In genomic region chr13:29828032-29828431, GRCm38 (mm10) we compare ENCODE assay signal across 23 mouse cellular contexts. TPM values are rescaled to one million over a fixed set of nuclear protein-coding genes. Genes with fewer than 3 reads are reported as not detected.
DNase-seq lines count a peak whose midpoint lies in the region; ATAC-seq lines count a peak whose summit lies in the region.
"Had no signal": no experiment of that assay in that cellular context is flagged by ENCODE, and none has a peak within 500 bp of the region (broad histone marks: within the 10 kb centered on the region; RNA-seq: fewer than 3 reads in every experiment).

No protein-coding gene starts in this region.

- H3K9me3 ChIP-seq in hindbrain, embryonic 10.5 days: no peaks in the 10 kb centered on the region
- H3K9me3 ChIP-seq in hindbrain, embryonic 16.5 days (ENCODE audit: control insufficient read depth, low read length): no peaks in the 10 kb centered on the region
- no peaks in the 10 kb centered on the region for H3K9me3 ChIP-seq in midbrain, embryonic 12.5 days
- no peaks in the 10 kb centered on the region for H3K9me3 ChIP-seq in midbrain, embryonic 16.5 days (replicated peaks; ENCODE audit: control insufficient read depth, low read length, poor library complexity, severe bottlenecking)
- H3K9me3 ChIP-seq in liver, embryonic 15.5 days (replicated peaks): no peaks in the 10 kb centered on the region
- H3K9me3 ChIP-seq: embryonic facial prominence, embryonic 13.5 days; limb, embryonic 15.5 days had no signal

- no peak overlapping the region for H3K4me3 ChIP-seq in hindbrain, embryonic 10.5 days
- H3K4me3 ChIP-seq in hindbrain, embryonic 16.5 days (ENCODE audit: low read length): no peak overlapping the region
- no peak overlapping the region for H3K4me3 ChIP-seq in midbrain, embryonic 12.5 days
- no peak overlapping the region for H3K4me3 ChIP-seq in midbrain, embryonic 16.5 days (ENCODE audit: low read depth, low read length)
- no peak overlapping the region for H3K4me3 ChIP-seq in liver, embryonic 15.5 days (replicated peaks)
- H3K4me3 ChIP-seq: embryonic facial prominence, embryonic 13.5 days; erythroblast, embryonic 14.5 days; gastrocnemius, adult 2 months; left cerebral cortex, adult 2 months; limb, embryonic 15.5 days had no signal

- no peak for DNase-seq in hindbrain, embryonic 10.5 days (ENCODE audit: low spot score)
- DNase-seq in kidney, postnatal 14 days: no peak
- DNase-seq in adrenal gland, postnatal 10 days: no peak
- DNase-seq: adrenal gland, postnatal 25 days; cerebellum, adult 11 months; cerebellum, adult 9-11 months; gastrocnemius, adult 2 months; heart, postnatal 4 days; kidney, adult 18-20 months; left cerebral cortex, postnatal 4 days; thymus, adult 2 months had no signal

- 28% methylated on average over 1 of the region's 1 CpGs for whole genome bisulfite sequencing in hindbrain, embryonic 10.5 days
- 22% methylated on average over 1 of the region's 1 CpGs for WGBS in hindbrain, embryonic 16.5 days
- WGBS in midbrain, embryonic 12.5 days: 23% methylated on average over 1 of the region's 1 CpGs
- WGBS in midbrain, embryonic 16.5 days: 18% methylated on average over 1 of the region's 1 CpGs
- 54% methylated on average over 1 of the region's 1 CpGs for WGBS in liver, embryonic 15.5 days (ENCODE audit: insufficient replicate concordance)

- H3K27ac ChIP-seq in hindbrain, embryonic 10.5 days: peak overlapping the region; percentile 40; the same call in 1 of the 2 replicates
- no peak overlapping the region for H3K27ac ChIP-seq in hindbrain, embryonic 16.5 days (ENCODE audit: low read depth, low read length)
- peak overlapping the region; percentile 56 for H3K27ac ChIP-seq in midbrain, embryonic 12.5 days (replicated peaks)
- H3K27ac ChIP-seq in midbrain, embryonic 16.5 days (ENCODE audit: low read length): no peak overlapping the region
- H3K27ac ChIP-seq in liver, embryonic 15.5 days (replicated peaks): no peak overlapping the region
- H3K27ac ChIP-seq: embryonic facial prominence, embryonic 13.5 days; gastrocnemius, adult 2 months; kidney, postnatal 0 days; left cerebral cortex, adult 2 months; limb, embryonic 15.5 days had no signal

- no peaks in the 10 kb centered on the region for H3K36me3 ChIP-seq in hindbrain, embryonic 10.5 days
- H3K36me3 ChIP-seq in hindbrain, embryonic 16.5 days (ENCODE audit: control insufficient read depth, insufficient read depth, low read length): no peaks in the 10 kb centered on the region
- H3K36me3 ChIP-seq in midbrain, embryonic 12.5 days: no peaks in the 10 kb centered on the region
- H3K36me3 ChIP-seq in midbrain, embryonic 16.5 days (ENCODE audit: control insufficient read depth, insufficient read depth, low read length): no peaks in the 10 kb centered on the region
- H3K36me3 ChIP-seq in liver, embryonic 15.5 days (replicated peaks): no peaks in the 10 kb centered on the region
- H3K36me3 ChIP-seq: embryonic facial prominence, embryonic 13.5 days; limb, embryonic 15.5 days had no signal

- no peak for ATAC-seq in hindbrain, embryonic 16.5 days
- ATAC-seq in midbrain, embryonic 12.5 days (ENCODE audit: low FRiP score, low read depth): no peak
- no peak for ATAC-seq in midbrain, embryonic 16.5 days
- ATAC-seq in liver, embryonic 15.5 days (ENCODE audit: insufficient read depth): peak; percentile 56; the same call in 1 of the 2 replicates
- ATAC-seq: CD4-positive, CD25-positive, alpha-beta regulatory T cell, adult 4 months; forebrain, embryonic 14.5 days; inflammation-experienced regulatory T-cells, adult 6 months had no signal

- peaks cover 39% of the 10 kb centered on the region for H3K4me1 ChIP-seq in hindbrain, embryonic 10.5 days (replicated peaks)
- H3K4me1 ChIP-seq in hindbrain, embryonic 16.5 days (ENCODE audit: control insufficient read depth, insufficient read depth, low read depth, low read length): no peaks in the 10 kb centered on the region
- H3K4me1 ChIP-seq in midbrain, embryonic 12.5 days: peaks cover 48% of the 10 kb centered on the region
- peaks cover 2% of the 10 kb centered on the region; the same call in 1 of the 2 replicates for H3K4me1 ChIP-seq in midbrain, embryonic 16.5 days (ENCODE audit: control insufficient read depth, insufficient read depth, low read length)
- peaks cover 11% of the 10 kb centered on the region; the same call in 1 of the 2 replicates for H3K4me1 ChIP-seq in liver, embryonic 15.5 days (replicated peaks)
- H3K4me1 ChIP-seq: embryonic facial prominence, embryonic 13.5 days; limb, embryonic 15.5 days had no signal

- no peak overlapping the region for H3K9ac ChIP-seq in hindbrain, embryonic 16.5 days (ENCODE audit: low read depth, low read length)
- H3K9ac ChIP-seq in midbrain, embryonic 12.5 days (replicated peaks): no peak overlapping the region
- no peak overlapping the region for H3K9ac ChIP-seq in midbrain, embryonic 16.5 days (ENCODE audit: low read depth, low read length)
- no peak overlapping the region for H3K9ac ChIP-seq in liver, embryonic 15.5 days
- H3K9ac ChIP-seq: embryonic facial prominence, embryonic 13.5 days; limb, embryonic 15.5 days had no signal

- no peak overlapping the region for H3K4me2 ChIP-seq in hindbrain, embryonic 16.5 days (ENCODE audit: low read length)
- H3K4me2 ChIP-seq in midbrain, embryonic 12.5 days (replicated peaks): no peak overlapping the region
- H3K4me2 ChIP-seq in midbrain, embryonic 16.5 days (ENCODE audit: low read length): no peak overlapping the region
- H3K4me2 ChIP-seq in liver, embryonic 15.5 days: no peak overlapping the region
- H3K4me2 ChIP-seq: embryonic facial prominence, embryonic 13.5 days; limb, embryonic 15.5 days had no signal

- no peaks in the 10 kb centered on the region for H3K27me3 ChIP-seq in hindbrain, embryonic 10.5 days (ENCODE audit: insufficient read depth, poor library complexity, severe bottlenecking)
- H3K27me3 ChIP-seq in hindbrain, embryonic 16.5 days (replicated peaks; ENCODE audit: control insufficient read depth, insufficient read depth, low read length): no peaks in the 10 kb centered on the region
- no peaks in the 10 kb centered on the region for H3K27me3 ChIP-seq in midbrain, embryonic 12.5 days
- no peaks in the 10 kb centered on the region for H3K27me3 ChIP-seq in midbrain, embryonic 16.5 days (ENCODE audit: control insufficient read depth, insufficient read depth, low read depth, low read length)
- H3K27me3 ChIP-seq in liver, embryonic 15.5 days: no peaks in the 10 kb centered on the region
- H3K27me3 ChIP-seq: embryonic facial prominence, embryonic 13.5 days; limb, embryonic 15.5 days had no signal

RNA-seq across cellular contexts. Expression of gene Cdkal1, which starts 27.4 kb away (rescaled TPM):
- 29.6 and 32.8 TPM in 2 replicates for polyA plus RNA-seq in hindbrain, embryonic 10.5 days (2016; fragmentation: Nextera tagmentation; extraction: Ambion mirVana)
- polyA plus RNA-seq in hindbrain, embryonic 16.5 days (2015; fragmentation: Nextera tagmentation; extraction: Ambion mirVana): 19.4 and 20.9 TPM in 2 replicates
- 33.3 and 36.4 TPM in 2 replicates for polyA plus RNA-seq in midbrain, embryonic 12.5 days (2016; fragmentation: Nextera tagmentation; extraction: Ambion mirVana)
- 21.4 and 22.0 TPM in 2 replicates for polyA plus RNA-seq in midbrain, embryonic 16.5 days (2015; fragmentation: Nextera tagmentation; extraction: Ambion mirVana)
- polyA plus RNA-seq in liver, embryonic 15.5 days (2015; fragmentation: Nextera tagmentation; extraction: Ambion mirVana): 8.2 and 8.3 TPM in 2 replicates
- 10 to 100 TPM; 21.3 to 34.2 TPM for total RNA-seq in adrenal gland, postnatal 10 days (2021)

Comparison
In these comparisons a context has a peak if more than half of its experiments do, and no peak if none do; other contexts are left out.
1. H3K27ac ChIP-seq: peak in hindbrain, embryonic 10.5 days (single experiment) and midbrain, embryonic 12.5 days (single experiment); none in hindbrain, embryonic 16.5 days (single experiment), midbrain, embryonic 16.5 days (single experiment) and liver, embryonic 15.5 days (single experiment).